In genomic region chr5:73811094-73811521, GRCm38 (mm10) we compare ENCODE assay signal across 22 mouse cellular contexts.
DNase-seq lines count a peak whose midpoint lies in the region; ATAC-seq and TF ChIP-seq lines count a peak whose summit lies in the region.
"Had no signal": no experiment of that assay in that cellular context is flagged by ENCODE, and none has a peak within 500 bp of the region (broad histone marks: within the 10 kb centered on the region; RNA-seq: fewer than 3 reads in every experiment).

No protein-coding gene starts in this region.

- no peak overlapping the region for H3K4me2 ChIP-seq in kidney, postnatal 0 days (ENCODE audit: low read length)
- H3K4me2 ChIP-seq in stomach, embryonic 15.5 days = no peak overlapping the region
- H3K4me2 ChIP-seq in stomach, postnatal 0 days (replicated peaks; ENCODE audit: low read depth) = no peak overlapping the region
- H3K4me2 ChIP-seq: forebrain, embryonic 15.5 days; heart, embryonic 15.5 days; limb, embryonic 13.5 days; neural tube, embryonic 12.5 days had no signal

- no peaks in the 10 kb centered on the region for H3K9me3 ChIP-seq in kidney, postnatal 0 days (replicated peaks; ENCODE audit: low read length)
- no peaks in the 10 kb centered on the region for H3K9me3 ChIP-seq in stomach, embryonic 15.5 days
- H3K9me3 ChIP-seq in stomach, postnatal 0 days (ENCODE audit: control insufficient read depth, low read length) = no peaks in the 10 kb centered on the region
- H3K9me3 ChIP-seq: forebrain, embryonic 15.5 days; heart, embryonic 15.5 days; neural tube, embryonic 12.5 days had no signal

- 34% methylated on average over 3 of the region's 3 CpGs for WGBS in kidney, postnatal 0 days
- 55% methylated on average over 3 of the region's 3 CpGs for WGBS in stomach, embryonic 15.5 days
- 59% methylated on average over 3 of the region's 3 CpGs for WGBS in stomach, postnatal 0 days

- TF ChIP-seq EP300 in stomach, postnatal 0 days (optimal IDR thresholded peaks at IDR 0.05) = no peak

- H3K27me3 ChIP-seq in kidney, postnatal 0 days (ENCODE audit: insufficient read depth, low read length) = no peaks in the 10 kb centered on the region
- no peaks in the 10 kb centered on the region for H3K27me3 ChIP-seq in stomach, embryonic 15.5 days (replicated peaks)
- no peaks in the 10 kb centered on the region for H3K27me3 ChIP-seq in stomach, postnatal 0 days (ENCODE audit: control insufficient read depth, insufficient read depth, low read length)
- H3K27me3 ChIP-seq: CH12.LX; forebrain, embryonic 15.5 days; heart, embryonic 15.5 days; limb, embryonic 13.5 days; neural tube, embryonic 12.5 days had no signal

- peak; percentile 29 for DNase-seq in adrenal gland, postnatal 14 days
- no peak for DNase-seq in adrenal gland, postnatal 25 days
- peak; percentile 79 for DNase-seq in kidney, postnatal 0 days (ENCODE audit: low spot score)
- no peak for DNase-seq in kidney, postnatal 25 days
- no peak for DNase-seq in stomach, postnatal 0 days (ENCODE audit: low spot score)
- DNase-seq in spleen, postnatal 4 days (ENCODE audit: low spot score in 2 of 2) = no peak
- DNase-seq: cerebellum, adult 9-10 months; gastrocnemius, adult 2 months; heart, adult 18-20 months; kidney, postnatal 14 days; liver, postnatal 0 days; right cerebral cortex, postnatal 14 days; thymus, postnatal 36 days had no signal

- no peak overlapping the region for H3K4me3 ChIP-seq in kidney, postnatal 0 days (replicated peaks; ENCODE audit: low read depth, low read length)
- H3K4me3 ChIP-seq in stomach, embryonic 15.5 days (replicated peaks) = no peak overlapping the region
- no peak overlapping the region for H3K4me3 ChIP-seq in stomach, postnatal 0 days (ENCODE audit: low read depth, low read length)
- H3K4me3 ChIP-seq: erythroblast, embryonic 14.5 days; forebrain, embryonic 15.5 days; gastrocnemius, adult 2 months; heart, embryonic 15.5 days; limb, embryonic 13.5 days; neural tube, embryonic 12.5 days had no signal

- ATAC-seq in kidney, postnatal 0 days (replicated peaks; ENCODE audit: low FRiP score, low read depth) = peak; percentile 77; the same call in 1 of the 2 replicates
- peak; percentile 39; the same call in 1 of the 2 replicates for ATAC-seq in stomach, embryonic 15.5 days (ENCODE audit: insufficient read depth, low FRiP score, low read depth)
- ATAC-seq in stomach, postnatal 0 days (ENCODE audit: low FRiP score, low TSS enrichment) = no peak
- ATAC-seq: forebrain, embryonic 15.5 days; liver, postnatal 0 days; midbrain, embryonic 16.5 days had no signal

- H3K27ac ChIP-seq in kidney, postnatal 0 days = no peak overlapping the region
- H3K27ac ChIP-seq in stomach, embryonic 15.5 days = no peak overlapping the region
- no peak overlapping the region for H3K27ac ChIP-seq in stomach, postnatal 0 days (replicated peaks)
- H3K27ac ChIP-seq: forebrain, embryonic 15.5 days; gastrocnemius, adult 2 months; heart, embryonic 15.5 days; limb, embryonic 13.5 days; macrophage; neural tube, embryonic 12.5 days had no signal

- H3K9ac ChIP-seq in kidney, postnatal 0 days (ENCODE audit: low read depth, low read length) = no peak overlapping the region
- no peak overlapping the region for H3K9ac ChIP-seq in stomach, embryonic 15.5 days
- H3K9ac ChIP-seq in stomach, postnatal 0 days (ENCODE audit: low read length) = no peak overlapping the region
- H3K9ac ChIP-seq: forebrain, embryonic 15.5 days; heart, embryonic 15.5 days; limb, embryonic 13.5 days; liver, postnatal 0 days; neural tube, embryonic 12.5 days had no signal

- no peaks in the 10 kb centered on the region for H3K4me1 ChIP-seq in kidney, postnatal 0 days (replicated peaks; ENCODE audit: insufficient read depth, low read length)
- no peaks in the 10 kb centered on the region for H3K4me1 ChIP-seq in stomach, embryonic 15.5 days
- H3K4me1 ChIP-seq in stomach, postnatal 0 days (replicated peaks; ENCODE audit: control insufficient read depth, insufficient read depth) = no peaks in the 10 kb centered on the region
- H3K4me1 ChIP-seq: forebrain, embryonic 15.5 days; heart, embryonic 15.5 days; limb, embryonic 13.5 days; neural tube, embryonic 12.5 days had no signal

- no peaks in the 10 kb centered on the region for H3K36me3 ChIP-seq in kidney, postnatal 0 days (ENCODE audit: insufficient read depth, low read length)
- no peaks in the 10 kb centered on the region for H3K36me3 ChIP-seq in stomach, embryonic 15.5 days
- no peaks in the 10 kb centered on the region for H3K36me3 ChIP-seq in stomach, postnatal 0 days (ENCODE audit: control insufficient read depth, insufficient read depth, low read length)
- H3K36me3 ChIP-seq: forebrain, embryonic 15.5 days; heart, embryonic 15.5 days; limb, embryonic 13.5 days; neural tube, embryonic 12.5 days had no signal

- TF ChIP-seq CTCF in kidney, postnatal 0 days (IDR thresholded peaks at IDR 0.05; ENCODE audit: low read depth) = no peak
- TF ChIP-seq CTCF in stomach, postnatal 0 days (IDR thresholded peaks at IDR 0.05; ENCODE audit: low read depth) = no peak

Comparison
In these comparisons a context has a peak if more than half of its experiments do, and no peak if none do; other contexts are left out.
1. DNase-seq: peak in adrenal gland, postnatal 14 days (single experiment) and kidney, postnatal 0 days (single experiment); none in adrenal gland, postnatal 25 days (single experiment), kidney, postnatal 25 days (0 of 2), stomach, postnatal 0 days (single experiment) and spleen, postnatal 4 days (0 of 2).